Mouse (Mus musculus) cerebral cortex, adult 2 months (tissue): Measurements from ENCODE around the gene Slc39a11.

Source experiments
- WGBS: fragments of 180-500 bp; shearing (Covaris S2); methylation state at CpG from one replicate; pipeline ENCODE4 v1.1.7; 2018; 5-methylcytosine and 5-hydroxymethylcytosine counted together

Slc39a11 gene

GRCm38 (mm10) chr11:113400868-113401267, 249.0 kb downstream of the Slc39a11 start:
- 97% methylated on average over 4 of the region's 4 CpGs for WGBS

GRCm38 (mm10) chr11:113399601-113400000, 250.3 kb downstream of the Slc39a11 start:
- 76% methylated on average over 11 of the region's 11 CpGs for WGBS

- WGBS: 78% methylated on average over 1 of the region's 1 CpGs
These were observed 252.5 kb downstream of the Slc39a11 start for GRCm38 (mm10) chr11:113397394-113397793.

- 63% methylated on average over 23 of the region's 23 CpGs for WGBS
These were observed 256.3 kb downstream of the Slc39a11 start for GRCm38 (mm10) chr11:113393366-113394150.

- WGBS: 72% methylated on average over 12 of the region's 12 CpGs
These were observed 258.2 kb downstream of the Slc39a11 start for GRCm38 (mm10) chr11:113391664-113392063.

GRCm38 (mm10) chr11:113389637-113390036, 260.2 kb downstream of the Slc39a11 start:
- WGBS: 59% methylated on average over 6 of the region's 6 CpGs

DNA sequence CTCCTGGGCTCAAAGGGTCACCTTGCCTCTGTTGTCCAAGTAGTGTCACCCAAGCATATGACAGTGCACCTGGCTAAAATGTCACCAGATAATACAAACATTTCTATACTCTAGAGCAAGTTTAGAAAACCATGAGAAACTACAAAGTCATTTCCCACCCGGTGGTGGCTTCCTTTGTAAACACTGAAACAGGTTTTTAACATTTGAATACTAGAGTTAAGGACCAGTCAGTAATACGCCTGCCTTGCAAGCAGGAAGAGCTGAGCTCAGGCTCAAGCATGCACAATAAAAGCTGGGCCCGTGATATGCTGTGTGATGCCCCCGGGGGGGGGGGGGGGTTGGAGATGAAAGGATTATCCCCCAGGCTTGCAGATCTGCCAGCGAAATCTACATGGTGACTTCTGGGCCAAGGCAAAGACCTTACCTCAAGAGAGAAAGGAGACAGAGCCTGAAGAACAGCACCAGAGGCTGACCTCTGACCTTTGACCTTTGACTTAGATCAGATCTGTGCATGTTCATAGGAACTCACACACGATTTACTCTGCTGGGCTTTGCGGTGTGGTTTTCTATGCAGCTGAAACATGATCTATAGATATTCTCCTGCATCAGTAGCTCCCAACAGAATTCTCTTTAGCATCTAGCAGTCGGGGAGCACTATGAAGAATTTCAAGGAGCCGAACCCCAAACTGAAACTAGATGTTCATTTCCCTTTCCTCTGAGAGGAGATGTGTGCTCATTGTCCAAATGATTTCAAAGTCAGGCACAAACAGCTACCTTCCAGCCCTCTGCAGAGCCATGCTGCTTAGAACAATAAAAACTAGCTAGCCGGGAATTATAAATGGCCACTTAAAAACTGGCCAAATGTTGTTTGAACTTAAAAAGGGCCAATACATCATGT, 267.0 kb downstream of the Slc39a11 start:
- WGBS: 66% methylated on average over 10 of the region's 10 CpGs

DNA sequence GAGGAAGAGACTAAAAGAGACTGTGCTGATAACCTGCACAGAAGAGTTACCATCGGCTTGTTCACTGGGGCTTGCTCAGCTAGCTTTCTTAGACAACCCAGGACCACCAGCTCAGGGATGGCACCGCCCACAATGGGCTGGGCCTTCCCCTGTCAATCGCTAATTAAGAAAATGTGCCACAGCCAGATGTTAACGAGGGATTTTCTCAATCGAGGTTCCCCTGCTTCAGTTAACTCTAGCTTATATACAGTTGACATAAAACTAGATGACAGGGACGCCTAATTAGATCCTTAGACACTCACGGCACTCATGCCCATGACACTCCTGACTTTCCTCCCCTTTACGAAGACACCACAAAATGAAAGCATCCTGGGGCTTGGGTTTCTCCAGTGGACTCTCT, 268.3 kb downstream of the Slc39a11 start:
- WGBS: 81% methylated on average over 8 of the region's 8 CpGs

GRCm38 (mm10) chr11:113378867-113379266, 271.0 kb downstream of the Slc39a11 start:
- 77% methylated on average over 9 of the region's 9 CpGs for WGBS

- 85% methylated on average over 9 of the region's 9 CpGs for WGBS
These were observed 273.8 kb downstream of the Slc39a11 start for GRCm38 (mm10) chr11:113376066-113376465.

GRCm38 (mm10) chr11:113373926-113374325, 276.0 kb downstream of the Slc39a11 start:
- 88% methylated on average over 10 of the region's 10 CpGs for WGBS

- WGBS: 87% methylated on average over 9 of the region's 9 CpGs
These were observed 276.5 kb downstream of the Slc39a11 start for GRCm38 (mm10) chr11:113373331-113373730.

DNA sequence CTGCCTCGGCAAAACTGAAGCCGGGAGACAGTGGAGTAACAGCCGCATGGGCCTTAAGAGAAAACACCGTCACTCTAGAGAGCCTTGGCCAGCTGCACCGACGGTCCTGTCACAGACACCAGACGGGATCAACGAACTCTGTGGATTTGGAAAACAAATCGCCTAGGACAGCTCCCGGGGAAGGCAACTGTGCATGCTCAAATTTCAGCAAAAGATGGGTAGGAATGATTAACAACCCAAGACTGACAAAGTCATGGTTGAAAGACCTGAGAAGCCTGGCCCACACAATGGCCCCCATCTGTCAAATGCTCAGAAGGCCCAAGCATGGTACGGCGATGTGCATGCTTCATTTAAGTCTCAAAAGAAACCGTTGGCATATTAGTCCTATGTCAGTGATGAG, 281.8 kb downstream of the Slc39a11 start:
- WGBS: 85% methylated on average over 13 of the region's 13 CpGs

- 87% methylated on average over 19 of the region's 19 CpGs for WGBS
These were observed 283.4 kb downstream of the Slc39a11 start for GRCm38 (mm10) chr11:113366257-113367030.

- WGBS: 52% methylated on average over 13 of the region's 13 CpGs
These were observed 286.1 kb downstream of the Slc39a11 start for GRCm38 (mm10) chr11:113363739-113364138.

DNA sequence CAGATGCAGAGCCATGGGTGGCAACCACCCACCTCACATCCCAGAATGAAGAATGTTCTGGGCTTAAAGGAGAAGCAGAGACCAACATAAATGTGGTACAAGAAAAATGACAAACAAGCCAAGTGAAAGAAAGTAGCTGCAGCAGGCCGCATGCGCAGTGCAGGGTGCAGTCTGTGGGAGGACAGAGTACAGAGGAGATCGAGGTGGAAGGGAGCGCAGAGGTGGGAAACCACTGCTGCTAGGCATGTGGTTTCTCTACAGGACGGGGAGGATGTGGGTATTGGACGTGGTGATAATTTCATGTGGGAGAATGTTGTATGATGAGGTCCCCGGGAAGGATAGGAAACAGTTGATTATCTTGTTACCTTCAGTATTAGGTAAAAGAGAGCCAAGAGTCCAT, 287.3 kb downstream of the Slc39a11 start:
- 85% methylated on average over 7 of the region's 7 CpGs for WGBS

- 89% methylated on average over 10 of the region's 10 CpGs for WGBS
These were observed 289.6 kb downstream of the Slc39a11 start for GRCm38 (mm10) chr11:113360049-113360835.

DNA sequence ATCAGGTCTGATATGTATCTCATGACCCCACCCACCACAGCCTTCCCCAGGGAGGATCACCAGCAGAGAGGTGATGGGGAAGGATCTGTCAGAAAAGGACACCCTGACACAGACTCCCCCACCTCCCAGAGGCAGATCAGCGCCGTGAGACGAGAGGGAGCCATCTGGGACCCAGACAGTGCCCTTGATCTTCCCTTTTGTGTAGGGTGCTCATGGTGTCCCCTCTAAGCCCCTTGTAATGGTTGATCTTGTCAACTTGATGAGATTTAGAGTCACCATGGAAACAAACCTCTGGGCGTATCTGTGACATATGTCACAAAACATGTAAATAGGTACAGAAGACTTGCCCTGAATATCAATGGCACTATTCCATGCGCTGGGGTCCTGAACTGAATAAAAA, 293.9 kb downstream of the Slc39a11 start:
- WGBS: 93% methylated on average over 5 of the region's 5 CpGs

DNA sequence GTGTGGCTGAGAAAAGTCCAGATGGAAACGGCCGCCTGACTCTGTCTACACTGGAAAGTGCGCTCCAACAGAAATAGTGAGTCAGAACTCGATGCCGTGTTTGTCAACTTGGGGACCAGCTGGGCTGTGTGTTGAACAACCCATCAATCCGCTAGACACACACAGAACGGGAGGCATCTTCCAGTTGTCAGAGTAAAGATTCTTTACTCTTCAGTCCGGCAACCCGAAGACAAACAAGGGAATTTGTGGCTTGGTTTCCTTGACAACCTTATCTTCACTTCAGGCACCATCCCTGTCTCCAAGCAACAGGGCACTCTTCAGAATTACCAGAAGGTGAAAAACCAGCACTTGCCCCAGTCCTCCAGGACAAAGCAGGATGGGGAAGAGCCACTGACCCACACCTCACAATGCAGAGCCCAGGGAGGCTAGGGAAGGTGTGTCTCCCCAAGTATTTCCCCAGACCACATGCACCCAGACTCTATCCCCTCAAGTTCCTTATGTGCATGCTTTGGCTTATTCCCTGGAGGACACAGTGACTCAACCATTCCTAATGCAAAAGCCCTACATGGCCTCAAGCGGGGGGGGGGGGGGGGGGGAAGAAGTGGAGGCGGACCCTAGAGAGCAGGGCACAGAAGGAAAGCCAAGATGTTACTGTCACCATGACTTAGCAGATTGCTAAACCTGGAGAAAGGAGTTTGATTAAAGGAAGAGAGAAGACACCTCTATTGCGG, 297.6 kb downstream of the Slc39a11 start:
- 52% methylated on average over 12 of the region's 12 CpGs for WGBS

DNA sequence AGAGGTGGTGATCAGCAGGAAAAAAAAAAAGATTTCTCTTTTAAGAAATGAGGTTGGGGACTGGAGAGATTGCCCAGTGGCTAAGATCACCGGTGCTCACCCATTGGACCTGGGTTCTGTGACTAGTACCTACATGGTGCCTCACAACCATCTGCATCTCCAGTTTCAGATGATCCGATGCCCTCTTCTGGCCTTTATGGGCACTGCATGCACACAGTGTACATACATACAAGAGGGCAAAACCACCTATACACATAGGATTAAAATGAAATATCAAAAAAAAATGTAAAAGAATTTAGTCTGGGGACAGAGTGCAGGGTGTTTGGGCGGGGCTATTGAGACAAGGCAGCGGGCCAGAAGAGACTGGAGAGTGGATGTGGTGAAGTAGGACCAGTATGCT, 299.3 kb downstream of the Slc39a11 start:
- 95% methylated on average over 4 of the region's 4 CpGs for WGBS
